Mouse (Mus musculus): ENCODE measurements around the gene Abcg8.
A peak's percentile ranks its signal among the peaks of the same experiment; 100 is the strongest.

The Abcg8 gene

GRCm38 (mm10) chr17:84658951-84659350 lies 17.2 kb upstream of the Abcg8 start:
- DNase-seq (ENCODE audit: low read depth) = no peak

- DNase-seq (ENCODE audit: low read depth) = no peak
Measured at GRCm38 (mm10) chr17:84665053-84665452, 11.0 kb upstream of the Abcg8 start.

GRCm38 (mm10) chr17:84665691-84666090 lies 10.4 kb upstream of the Abcg8 start:
- no peak for DNase-seq (ENCODE audit: low read depth)

GRCm38 (mm10) chr17:84667848-84668247 lies 8.3 kb upstream of the Abcg8 start:
- DNase-seq (ENCODE audit: low read depth) = no peak

GRCm38 (mm10) chr17:84672376-84673369 lies 3.4 kb upstream of the Abcg8 start:
- DNase-seq (ENCODE audit: low read depth) = no peak

- DNase-seq (ENCODE audit: low read depth) = no peak
Measured at GRCm38 (mm10) chr17:84674048-84674447, 2.1 kb upstream of the Abcg8 start.

GRCm38 (mm10) chr17:84675204-84675603 lies 898 bp upstream of the Abcg8 start:
- no peak for DNase-seq (ENCODE audit: low read depth)

GRCm38 (mm10) chr17:84677595-84677994 lies 1.5 kb downstream of the Abcg8 start:
- DNase-seq (ENCODE audit: low read depth) = no peak

- peak; percentile 27 for DNase-seq (ENCODE audit: low read depth)
Measured at GRCm38 (mm10) chr17:84681670-84682069, 5.6 kb downstream of the Abcg8 start.

GRCm38 (mm10) chr17:84682734-84683717 lies 6.9 kb downstream of the Abcg8 start, which contains the start of gene Abcg5:
Gene Abcg5, minus strand, starts transcription at chr17:84683011.
- no peak for DNase-seq (ENCODE audit: low read depth)

- no peak for DNase-seq (ENCODE audit: low read depth)
Measured at GRCm38 (mm10) chr17:84684284-84684683, 8.2 kb downstream of the Abcg8 start.

GRCm38 (mm10) chr17:84685286-84685685 lies 9.2 kb downstream of the Abcg8 start:
- DNase-seq (ENCODE audit: low read depth) = peak; percentile 36

- DNase-seq (ENCODE audit: low read depth) = no peak
Measured at GRCm38 (mm10) chr17:84687994-84688393, 11.9 kb downstream of the Abcg8 start.

- no peak for DNase-seq (ENCODE audit: low read depth)
Measured at GRCm38 (mm10) chr17:84688834-84689233, 12.7 kb downstream of the Abcg8 start.

GRCm38 (mm10) chr17:84689316-84689715 lies 13.2 kb downstream of the Abcg8 start:
- DNase-seq (ENCODE audit: low read depth) = no peak

- no peak for DNase-seq (ENCODE audit: low read depth)
Measured at GRCm38 (mm10) chr17:84690111-84690510, 14.0 kb downstream of the Abcg8 start.

- no peak for DNase-seq (ENCODE audit: low read depth)
Measured at GRCm38 (mm10) chr17:84693741-84694140, 17.6 kb downstream of the Abcg8 start.

- DNase-seq (ENCODE audit: low read depth) = no peak
Measured at GRCm38 (mm10) chr17:84696537-84696936, 20.4 kb downstream of the Abcg8 start.

- DNase-seq (ENCODE audit: low read depth) = peak; percentile 72
Measured at GRCm38 (mm10) chr17:84698727-84699126, 22.6 kb downstream of the Abcg8 start.

GRCm38 (mm10) chr17:84707407-84707806 lies 31.3 kb downstream of the Abcg8 start:
- peak; percentile 59 for DNase-seq (ENCODE audit: low read depth)

GRCm38 (mm10) chr17:84708818-84709217 lies 32.7 kb downstream of the Abcg8 start:
- DNase-seq (ENCODE audit: low read depth) = no peak

- no peak for DNase-seq (ENCODE audit: low read depth)
Measured at GRCm38 (mm10) chr17:84709403-84709851, 33.3 kb downstream of the Abcg8 start.
